Mouse (Mus musculus): ENCODE results near the gene Sh3pxd2b.

Sh3pxd2b gene

DNA sequence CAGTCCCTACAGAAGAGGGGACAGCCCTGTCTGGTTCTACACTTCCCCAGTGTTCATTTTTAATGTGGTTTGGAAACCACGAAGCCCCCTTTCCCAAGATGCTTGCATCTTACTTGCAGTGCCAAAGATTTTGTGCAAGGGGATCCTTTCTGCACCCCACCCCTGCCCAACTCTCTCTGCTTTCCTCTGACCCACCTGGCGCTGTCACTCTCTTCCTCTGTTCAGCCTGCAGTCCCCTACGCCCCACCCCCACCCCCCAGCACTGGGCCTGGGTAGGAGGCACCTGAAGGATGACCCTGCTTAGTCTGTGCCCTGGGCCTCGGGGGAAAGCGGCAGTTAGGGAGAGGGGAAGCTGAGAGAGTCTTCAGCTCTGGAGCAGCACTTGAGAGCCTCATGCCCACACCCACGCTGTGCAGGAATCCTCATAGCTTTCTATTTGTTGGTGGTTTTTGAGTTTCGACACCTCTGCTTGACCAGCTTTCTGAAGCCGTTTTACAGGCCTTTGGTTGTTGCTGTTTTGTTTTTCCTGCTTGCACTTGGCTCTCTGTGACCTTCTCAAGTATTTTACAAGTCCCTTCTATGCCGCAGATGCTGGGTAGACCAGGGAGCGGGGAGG lies 77.5 kb downstream of the Sh3pxd2b start:
- no peak for DNase-seq (ENCODE audit: low read depth, low spot score)

GRCm38 (mm10) chr11:32427537-32427936 lies 79.9 kb downstream of the Sh3pxd2b start:
- no peak for DNase-seq (ENCODE audit: low read depth, low spot score)

GRCm38 (mm10) chr11:32435410-32436060 lies 87.9 kb downstream of the Sh3pxd2b start:
- no peak for DNase-seq (ENCODE audit: low read depth, low spot score)

DNA sequence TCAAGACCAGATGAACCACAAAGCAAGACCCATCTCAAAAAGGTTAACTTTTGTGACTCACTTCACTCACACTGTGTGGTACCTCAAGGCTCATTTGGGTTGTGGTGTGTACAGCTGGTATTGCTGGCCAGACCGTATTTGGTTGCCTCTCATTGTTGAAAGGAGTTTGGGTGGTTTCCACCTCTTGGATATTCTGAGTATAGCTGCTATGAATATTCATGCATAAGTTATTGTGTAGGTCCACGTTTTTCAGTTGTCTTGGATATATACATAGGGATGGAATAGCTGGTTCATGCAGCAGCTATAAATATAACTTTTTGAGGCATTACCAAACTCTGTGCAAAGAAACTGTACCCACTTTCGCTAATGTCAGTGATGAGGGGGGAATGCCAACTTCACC lies 95.0 kb downstream of the Sh3pxd2b start:
- no peak for DNase-seq (ENCODE audit: low read depth, low spot score)

- no peak for DNase-seq (ENCODE audit: low read depth, low spot score)
Observed at GRCm38 (mm10) chr11:32444266-32444665, 96.6 kb downstream of the Sh3pxd2b start.

GRCm38 (mm10) chr11:32445135-32445534 lies 97.5 kb downstream of the Sh3pxd2b start:
- no peak for DNase-seq (ENCODE audit: low read depth, low spot score)

GRCm38 (mm10) chr11:32445637-32446226 lies 98.1 kb downstream of the Sh3pxd2b start:
- no peak for DNase-seq (ENCODE audit: low read depth, low spot score)

DNA sequence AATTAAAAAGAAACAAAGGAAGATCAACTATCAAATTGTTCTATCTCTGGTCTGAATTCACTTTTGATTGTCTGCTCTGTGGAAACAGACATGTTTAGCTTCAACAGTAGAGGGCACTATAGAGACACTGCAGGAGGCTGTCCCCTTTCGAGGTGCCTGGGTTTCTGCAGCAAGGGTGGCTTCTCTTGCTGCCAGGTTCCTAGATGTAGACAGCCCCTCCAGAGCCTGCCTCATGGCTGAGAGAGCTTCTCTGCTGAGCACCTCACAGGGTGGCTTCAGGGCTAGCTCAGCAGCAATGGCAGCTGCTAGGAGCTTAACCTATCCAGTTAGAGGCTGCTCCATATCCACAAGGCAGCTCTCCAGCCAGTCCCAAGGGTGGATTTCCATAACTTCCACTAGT lies 102.6 kb downstream of the Sh3pxd2b start:
- DNase-seq (ENCODE audit: low read depth, low spot score) = peak; percentile 47

GRCm38 (mm10) chr11:32451306-32451705 lies 103.7 kb downstream of the Sh3pxd2b start:
- DNase-seq (ENCODE audit: low read depth, low spot score) = no peak

GRCm38 (mm10) chr11:32452745-32453144 lies 105.1 kb downstream of the Sh3pxd2b start:
- no peak for DNase-seq (ENCODE audit: low read depth, low spot score)

GRCm38 (mm10) chr11:32453353-32453915 lies 105.8 kb downstream of the Sh3pxd2b start:
- no peak for DNase-seq (ENCODE audit: low read depth, low spot score)

GRCm38 (mm10) chr11:32454231-32454799 lies 106.7 kb downstream of the Sh3pxd2b start:
- DNase-seq (ENCODE audit: low read depth, low spot score) = peak; percentile 24

GRCm38 (mm10) chr11:32454800-32455506 lies 107.3 kb downstream of the Sh3pxd2b start, which contains the start of gene Ubtd2:
TSS of gene Ubtd2 (plus strand) at chr11:32455370.
- DNase-seq (ENCODE audit: low read depth, low spot score) = peak; percentile 85

DNA sequence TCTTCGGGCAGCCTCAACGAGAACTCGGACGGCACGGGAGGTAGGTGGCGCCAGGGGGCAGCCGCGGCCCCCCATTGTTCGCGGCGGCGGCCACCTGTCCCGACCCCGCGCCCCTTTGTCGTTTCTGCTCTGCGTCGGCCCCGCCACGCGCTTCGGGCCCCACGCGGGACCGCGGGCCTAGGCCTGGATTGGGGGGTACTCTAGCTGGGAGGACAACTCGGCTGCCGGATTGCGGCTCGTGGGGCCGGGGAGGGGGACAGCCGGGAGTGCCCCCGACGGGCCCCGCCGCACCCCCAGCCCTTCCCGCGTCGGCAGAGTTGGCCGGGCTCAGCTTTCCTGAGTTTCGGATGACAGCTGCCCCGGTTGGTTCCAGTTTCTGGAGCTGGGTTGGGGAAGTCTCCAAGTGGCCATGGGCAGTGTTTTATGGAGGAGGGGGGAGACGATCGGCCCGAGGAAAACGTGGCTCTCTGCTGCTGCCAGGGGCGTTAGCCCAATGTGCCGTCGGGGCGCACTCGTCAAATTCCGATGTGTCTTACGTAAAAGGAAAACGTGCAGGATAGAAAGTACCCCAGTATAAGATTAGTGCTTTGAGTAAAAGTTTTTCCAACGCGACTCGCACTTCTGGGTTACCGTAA lies 108.0 kb downstream of the Sh3pxd2b start:
- peak; percentile 38 for DNase-seq (ENCODE audit: low read depth, low spot score)

DNA sequence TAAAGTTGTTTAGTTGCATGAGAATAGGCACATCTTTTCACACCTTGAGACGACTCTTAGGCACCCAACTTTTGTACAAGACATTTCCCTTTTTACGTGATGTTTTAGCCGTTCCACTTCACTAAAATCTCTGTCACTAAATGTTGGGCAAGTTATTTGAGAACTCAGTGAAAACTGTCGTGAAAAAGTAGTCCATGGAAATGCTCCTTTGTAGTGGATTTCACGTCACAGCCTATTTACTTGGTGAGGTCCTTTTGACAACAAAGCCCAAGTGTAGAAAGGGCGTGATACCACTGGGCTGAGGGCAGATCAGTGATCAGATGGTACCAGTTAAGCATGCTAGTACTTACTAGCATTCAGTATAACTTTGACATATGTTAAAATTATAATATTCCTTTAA lies 108.7 kb downstream of the Sh3pxd2b start:
- no peak for DNase-seq (ENCODE audit: low read depth, low spot score)

DNA sequence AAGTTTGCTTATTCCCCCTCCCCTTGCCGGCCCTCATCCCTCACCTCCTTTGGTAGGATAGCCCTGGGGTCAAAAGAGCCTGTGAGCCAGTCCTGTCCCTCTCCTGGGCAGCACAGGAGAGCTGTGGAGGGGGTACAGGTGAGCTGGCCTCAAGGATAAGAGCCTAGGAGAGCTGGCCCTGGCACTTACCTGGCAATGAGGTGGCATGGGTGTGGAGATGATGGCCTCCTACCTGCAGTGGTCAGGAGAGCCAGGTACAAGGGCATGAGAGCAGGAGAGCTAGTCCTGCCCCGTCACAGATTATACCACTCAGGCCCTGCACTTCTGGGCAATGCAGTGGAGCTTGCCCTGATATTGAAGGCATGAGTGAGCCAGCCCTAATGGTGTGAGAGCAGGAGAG lies 116.7 kb downstream of the Sh3pxd2b start:
- no peak for DNase-seq (ENCODE audit: low read depth, low spot score)

GRCm38 (mm10) chr11:32471925-32472324 lies 124.3 kb downstream of the Sh3pxd2b start:
- DNase-seq (ENCODE audit: low read depth, low spot score) = no peak

DNA sequence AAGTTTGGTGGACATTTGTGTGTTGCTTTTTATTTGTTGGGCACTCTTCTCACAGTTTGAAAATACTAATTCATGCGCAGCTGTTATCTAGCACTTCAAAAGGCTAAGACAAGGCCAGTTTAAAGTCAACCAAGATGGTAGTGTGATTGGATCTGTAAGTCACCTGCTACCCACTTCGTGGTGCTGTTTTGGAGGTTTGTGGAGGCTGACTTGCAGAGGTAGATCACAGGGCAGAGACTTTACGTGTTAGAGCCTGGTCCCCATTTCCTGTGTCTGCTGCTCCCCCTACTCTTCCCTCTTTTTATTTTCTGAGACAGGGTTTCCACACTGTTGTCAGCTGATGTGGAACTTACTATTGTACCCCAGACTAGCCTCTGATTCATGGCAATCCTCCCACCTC lies 127.1 kb downstream of the Sh3pxd2b start:
- DNase-seq (ENCODE audit: low read depth, low spot score) = no peak

GRCm38 (mm10) chr11:32475487-32476236 lies 128.0 kb downstream of the Sh3pxd2b start:
- no peak for DNase-seq (ENCODE audit: low read depth, low spot score)

All from WW6 (cell line).